Mouse (Mus musculus) spleen, adult 10 weeks (tissue): Measurements from ENCODE around the gene Cyp51. TPM values are rescaled to one million over a fixed set of nuclear protein-coding genes. Genes with fewer than 3 reads are reported as not detected.

Experiments
- polyA plus RNA-seq: library from polyadenylated mRNA; stranded (reverse); fragments of 350-450 nt; fragmentation: Illumina TruSeq; extraction: RNeasy Lipid Tissue Mini Kit (QIAGEN cat#74804); gene quantifications from one replicate; pipeline ENCODE4 v1.2.3, GENCODE M21; 2015; ENCODE audit warnings: low replicate concordance; ENCODE audit not compliant: insufficient read depth

The Cyp51 gene
- 24.1 TPM for polyA plus RNA-seq

GRCm38 (mm10) chr5:4104341-4105040 lies at the start of gene Cyp51:
Gene Cyp51 (minus strand): TSS chr5:4104746.

Other genes starting within 250 kb of the Cyp51 start
- gene Mterf1a, start 210.8 kb downstream of the Cyp51 start, polyA plus RNA-seq: 20.9 TPM
- gene Akap9, start 176.7 kb downstream of the Cyp51 start, polyA plus RNA-seq: 37.4 TPM
- gene Mterf1b, start 87.6 kb upstream of the Cyp51 start, polyA plus RNA-seq: 10.0 TPM